Mouse (Mus musculus): Measurements from ENCODE around the gene Akap2.

Akap2 gene

GRCm38 (mm10) chr4:57703574-57704470 is 13.6 kb upstream of the Akap2 start:
- no peak for DNase-seq

- no peak for DNase-seq
These were observed 12.9 kb upstream of the Akap2 start for GRCm38 (mm10) chr4:57704575-57704974.

GRCm38 (mm10) chr4:57715849-57716248 is 1.6 kb upstream of the Akap2 start:
- no peak for DNase-seq

- no peak for DNase-seq
These were observed 722 bp upstream of the Akap2 start for GRCm38 (mm10) chr4:57716735-57717134.

- no peak for DNase-seq
These were observed 1.9 kb downstream of the Akap2 start for GRCm38 (mm10) chr4:57719370-57719769.

GRCm38 (mm10) chr4:57720869-57721361 is 3.5 kb downstream of the Akap2 start:
- DNase-seq, result peak; percentile 60

- DNase-seq, result no peak
These were observed 4.8 kb downstream of the Akap2 start for GRCm38 (mm10) chr4:57722296-57722695.

- peak; percentile 55 for DNase-seq
These were observed 6.2 kb downstream of the Akap2 start for GRCm38 (mm10) chr4:57723659-57724058.

- DNase-seq, result no peak
These were observed 8.1 kb downstream of the Akap2 start for GRCm38 (mm10) chr4:57725569-57725968.

GRCm38 (mm10) chr4:57728611-57729183 is 11.2 kb downstream of the Akap2 start:
- no peak for DNase-seq

- no peak for DNase-seq
These were observed 12.6 kb downstream of the Akap2 start for GRCm38 (mm10) chr4:57730047-57730446.

- DNase-seq, result peak; percentile 50
These were observed 13.5 kb downstream of the Akap2 start for GRCm38 (mm10) chr4:57730801-57731598.

GRCm38 (mm10) chr4:57732351-57732750 is 14.9 kb downstream of the Akap2 start:
- no peak for DNase-seq

GRCm38 (mm10) chr4:57733445-57733844 is 16.0 kb downstream of the Akap2 start:
- no peak for DNase-seq

GRCm38 (mm10) chr4:57735426-57735825 is 18.0 kb downstream of the Akap2 start:
- DNase-seq, result no peak

- no peak for DNase-seq
These were observed 21.5 kb downstream of the Akap2 start for GRCm38 (mm10) chr4:57738856-57739552.

- DNase-seq, result no peak
These were observed 26.0 kb downstream of the Akap2 start for GRCm38 (mm10) chr4:57743325-57743929.

- no peak for DNase-seq
These were observed 33.2 kb downstream of the Akap2 start for GRCm38 (mm10) chr4:57750651-57751050.

GRCm38 (mm10) chr4:57751054-57751453 is 33.6 kb downstream of the Akap2 start:
- no peak for DNase-seq

- no peak for DNase-seq
These were observed 34.1 kb downstream of the Akap2 start for GRCm38 (mm10) chr4:57751566-57751965.

- no peak for DNase-seq
These were observed 37.6 kb downstream of the Akap2 start for GRCm38 (mm10) chr4:57755085-57755484.

GRCm38 (mm10) chr4:57757997-57758396 is 40.5 kb downstream of the Akap2 start:
- DNase-seq, result no peak

Measured in thymus, postnatal 4 days (tissue).